Mouse (Mus musculus): ENCODE measurements at regions not wholly inside any gene's neighbourhood (a gene's known extent, or its start where the extent isn't known, plus 50 kb on each side); places are given as distances from the start of the nearest gene placed in this dataset.

DNA sequence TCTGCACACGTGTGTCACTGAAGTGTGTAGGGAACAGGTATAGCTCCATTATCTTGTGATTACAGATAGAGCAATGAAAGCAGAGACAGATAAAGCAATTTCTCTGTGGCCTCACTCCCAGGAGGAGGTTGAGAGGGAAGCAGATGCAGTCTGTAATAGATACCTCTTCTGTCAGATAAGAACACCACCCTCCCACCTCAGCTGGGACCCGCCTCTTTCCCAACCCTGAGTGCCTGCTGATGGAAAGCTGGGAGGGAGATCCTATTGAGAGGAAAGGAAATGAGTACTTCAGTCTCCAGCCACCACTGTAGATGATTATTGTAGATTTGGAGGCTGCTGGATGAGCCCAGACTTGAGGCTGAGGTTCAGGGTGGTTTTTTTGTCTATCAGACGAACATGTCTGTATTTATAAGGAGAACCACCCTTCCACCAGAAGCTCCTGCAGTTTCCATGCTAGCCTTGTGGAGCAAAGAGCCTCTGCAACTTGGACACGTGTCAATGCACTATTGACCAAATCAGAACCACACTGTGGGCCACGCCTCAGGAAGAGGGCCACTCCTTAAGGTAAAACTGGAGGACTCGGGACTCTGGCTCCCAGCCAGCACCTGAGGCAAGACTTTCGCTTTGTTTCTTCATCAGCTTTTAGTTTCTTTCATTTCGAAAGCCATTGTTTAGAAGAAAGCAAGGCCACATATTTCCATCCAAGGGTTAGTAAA lies 55.3 kb upstream of the Plekha5 start:
- Histone ChIP-seq H3K4me1 (replicated peaks; ENCODE audit: control insufficient read depth, insufficient read depth, low read length) (peaks cover 4% of the 10 kb centered on the region), H3K4me2 (ENCODE audit: low read depth, low read length) (peak overlapping the region; percentile 17; the same call in 1 of the 2 replicates), H3K27me3 (ENCODE audit: control insufficient read depth, insufficient read depth, low read depth, low read length) (no peaks in the 10 kb centered on the region), H3K9me3 (ENCODE audit: control insufficient read depth, low read length) (no peaks in the 10 kb centered on the region; the same call in 1 of the 2 replicates), H3K36me3 (ENCODE audit: control insufficient read depth, insufficient read depth, low read length) (no peaks in the 10 kb centered on the region), H3K4me3 (ENCODE audit: low read length) (no peak overlapping the region), H3K9ac (ENCODE audit: low read length) (no peak overlapping the region), H3K27ac (ENCODE audit: low read length) (peak overlapping the region; percentile 12; the same call in 1 of the 2 replicates)
- WGBS, result 46% methylated on average over 8 of the region's 8 CpGs
- peak; percentile 69; the same call in 1 of the 2 replicates for ATAC-seq (ENCODE audit: low read depth)

- 78% methylated on average over 6 of the region's 6 CpGs for WGBS
- Histone ChIP-seq H3K36me3 (ENCODE audit: control insufficient read depth, insufficient read depth, low read length) (no peaks in the 10 kb centered on the region), H3K9ac (ENCODE audit: low read length) (no peak overlapping the region), H3K27ac (ENCODE audit: low read length) (no peak overlapping the region), H3K27me3 (ENCODE audit: control insufficient read depth, insufficient read depth, low read depth, low read length) (no peaks in the 10 kb centered on the region), H3K4me2 (ENCODE audit: low read depth, low read length) (no peak overlapping the region), H3K4me1 (replicated peaks; ENCODE audit: control insufficient read depth, insufficient read depth, low read length) (peaks cover 4% of the 10 kb centered on the region), H3K9me3 (ENCODE audit: control insufficient read depth, low read length) (no peaks in the 10 kb centered on the region; the same call in 1 of the 2 replicates), H3K4me3 (ENCODE audit: low read length) (no peak overlapping the region)
- ATAC-seq (ENCODE audit: low read depth), result no peak
These were observed 56.6 kb upstream of the Plekha5 start for GRCm38 (mm10) chr6:140367303-140367702.

- no peak for ATAC-seq (ENCODE audit: low read depth)
- Histone ChIP-seq H3K9me3 (ENCODE audit: control insufficient read depth, low read length) (no peaks in the 10 kb centered on the region; the same call in 1 of the 2 replicates), H3K36me3 (ENCODE audit: control insufficient read depth, insufficient read depth, low read length) (no peaks in the 10 kb centered on the region), H3K4me1 (replicated peaks; ENCODE audit: control insufficient read depth, insufficient read depth, low read length) (peaks cover 4% of the 10 kb centered on the region), H3K27me3 (ENCODE audit: control insufficient read depth, insufficient read depth, low read depth, low read length) (no peaks in the 10 kb centered on the region), H3K4me2 (ENCODE audit: low read depth, low read length) (no peak overlapping the region), H3K4me3 (ENCODE audit: low read length) (no peak overlapping the region), H3K9ac (ENCODE audit: low read length) (no peak overlapping the region), H3K27ac (ENCODE audit: low read length) (no peak overlapping the region)
- 39% methylated on average over 3 of the region's 3 CpGs for WGBS
These were observed 57.1 kb upstream of the Plekha5 start for GRCm38 (mm10) chr6:140366791-140367190.

DNA sequence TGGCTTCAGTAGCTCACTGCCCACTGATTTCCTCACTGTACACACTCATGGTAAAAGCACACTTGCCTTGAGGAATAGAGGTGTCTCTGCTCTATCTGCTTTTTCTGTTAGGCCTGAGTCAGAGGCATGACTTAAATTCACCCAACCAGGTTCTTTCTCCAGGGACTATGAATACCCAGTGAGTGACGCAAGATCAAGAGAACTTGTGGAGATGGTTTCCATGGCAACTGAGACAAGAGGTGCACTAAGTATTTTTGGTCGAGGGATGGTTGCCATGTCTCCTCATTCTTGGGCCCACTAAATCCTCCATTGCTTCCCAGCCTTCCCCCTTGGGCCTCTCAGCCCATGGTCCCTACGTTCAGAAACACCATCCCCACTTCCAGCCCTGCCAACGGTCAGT lies 62.9 kb upstream of the Plekha5 start:
- Histone ChIP-seq H3K9ac (ENCODE audit: low read length) (no peak overlapping the region), H3K9me3 (ENCODE audit: control insufficient read depth, low read length) (no peaks in the 10 kb centered on the region), H3K27me3 (ENCODE audit: control insufficient read depth, insufficient read depth, low read depth, low read length) (no peaks in the 10 kb centered on the region), H3K27ac (ENCODE audit: low read length) (no peak overlapping the region), H3K4me2 (ENCODE audit: low read depth, low read length) (no peak overlapping the region), H3K4me1 (replicated peaks; ENCODE audit: control insufficient read depth, insufficient read depth, low read length) (no peaks in the 10 kb centered on the region), H3K36me3 (ENCODE audit: control insufficient read depth, insufficient read depth, low read length) (no peaks in the 10 kb centered on the region), H3K4me3 (ENCODE audit: low read length) (no peak overlapping the region)
- WGBS, result 64% methylated on average over 4 of the region's 4 CpGs
- ATAC-seq (ENCODE audit: low read depth), result no peak

- H3K4me1 ChIP-seq (replicated peaks; ENCODE audit: control insufficient read depth, insufficient read depth, low read length), result peaks cover 10% of the 10 kb centered on the region
These were observed 66.0 kb upstream of the Plekha5 start for GRCm38 (mm10) chr6:140357901-140358300.

GRCm38 (mm10) chr6:140357300-140357699 lies 66.6 kb upstream of the Plekha5 start:
- 82% methylated on average over 8 of the region's 8 CpGs for WGBS
- no peak overlapping the region for H3K9ac ChIP-seq (ENCODE audit: low read length)
- no peak for ATAC-seq (ENCODE audit: low read depth)
- H3K9me3 ChIP-seq (ENCODE audit: control insufficient read depth, low read length), result no peaks in the 10 kb centered on the region
- no peak overlapping the region for H3K4me2 ChIP-seq (ENCODE audit: low read depth, low read length)
- peaks cover 10% of the 10 kb centered on the region for H3K4me1 ChIP-seq (replicated peaks; ENCODE audit: control insufficient read depth, insufficient read depth, low read length)
- no peaks in the 10 kb centered on the region for H3K27me3 ChIP-seq (ENCODE audit: control insufficient read depth, insufficient read depth, low read depth, low read length)
- no peak overlapping the region for H3K4me3 ChIP-seq (ENCODE audit: low read length)
- no peak overlapping the region for H3K27ac ChIP-seq (ENCODE audit: low read length)
- no peaks in the 10 kb centered on the region for H3K36me3 ChIP-seq (ENCODE audit: control insufficient read depth, insufficient read depth, low read length)

More at GRCm38 (mm10) chr6:140357901-140358300, 66.0 kb upstream of the Plekha5 start:
- Histone ChIP-seq H3K36me3 (ENCODE audit: control insufficient read depth, insufficient read depth, low read length) (no peaks in the 10 kb centered on the region), H3K4me3 (ENCODE audit: low read length) (no peak overlapping the region), H3K9me3 (ENCODE audit: control insufficient read depth, low read length) (no peaks in the 10 kb centered on the region), H3K27ac (ENCODE audit: low read length) (no peak overlapping the region), H3K27me3 (ENCODE audit: control insufficient read depth, insufficient read depth, low read depth, low read length) (no peaks in the 10 kb centered on the region), H3K4me2 (ENCODE audit: low read depth, low read length) (no peak overlapping the region), H3K9ac (ENCODE audit: low read length) (no peak overlapping the region)
- 79% methylated on average over 2 of the region's 2 CpGs for WGBS
- ATAC-seq (ENCODE audit: low read depth), result no peak

- H3K4me1 ChIP-seq (replicated peaks; ENCODE audit: control insufficient read depth, insufficient read depth, low read length), result peaks cover 10% of the 10 kb centered on the region
- 30% methylated on average over 6 of the region's 6 CpGs for WGBS
- H3K9ac ChIP-seq (ENCODE audit: low read length), result no peak overlapping the region
- H3K4me2 ChIP-seq (ENCODE audit: low read depth, low read length), result no peak overlapping the region
- H3K36me3 ChIP-seq (ENCODE audit: control insufficient read depth, insufficient read depth, low read length), result no peaks in the 10 kb centered on the region
- H3K9me3 ChIP-seq (ENCODE audit: control insufficient read depth, low read length), result no peaks in the 10 kb centered on the region
- ATAC-seq (ENCODE audit: low read depth), result peak; percentile 83
- H3K27ac ChIP-seq (ENCODE audit: low read length), result peak overlapping the region; percentile 69
- H3K4me3 ChIP-seq (ENCODE audit: low read length), result no peak overlapping the region
- no peaks in the 10 kb centered on the region for H3K27me3 ChIP-seq (ENCODE audit: control insufficient read depth, insufficient read depth, low read depth, low read length)
These were observed 69.8 kb upstream of the Plekha5 start for GRCm38 (mm10) chr6:140354082-140354481.

GRCm38 (mm10) chr6:140353610-140354009 lies 70.2 kb upstream of the Plekha5 start:
- 36% methylated on average over 6 of the region's 6 CpGs for WGBS
- H3K4me2 ChIP-seq (ENCODE audit: low read depth, low read length), result no peak overlapping the region
- no peaks in the 10 kb centered on the region for H3K36me3 ChIP-seq (ENCODE audit: control insufficient read depth, insufficient read depth, low read length)
- H3K4me1 ChIP-seq (replicated peaks; ENCODE audit: control insufficient read depth, insufficient read depth, low read length), result peaks cover 10% of the 10 kb centered on the region
- ATAC-seq (ENCODE audit: low read depth), result peak; percentile 23; the same call in 1 of the 2 replicates
- H3K27ac ChIP-seq (ENCODE audit: low read length), result peak overlapping the region; percentile 69
- no peak overlapping the region for H3K9ac ChIP-seq (ENCODE audit: low read length)
- H3K4me3 ChIP-seq (ENCODE audit: low read length), result no peak overlapping the region
- H3K9me3 ChIP-seq (ENCODE audit: control insufficient read depth, low read length), result no peaks in the 10 kb centered on the region
- H3K27me3 ChIP-seq (ENCODE audit: control insufficient read depth, insufficient read depth, low read depth, low read length), result no peaks in the 10 kb centered on the region

DNA sequence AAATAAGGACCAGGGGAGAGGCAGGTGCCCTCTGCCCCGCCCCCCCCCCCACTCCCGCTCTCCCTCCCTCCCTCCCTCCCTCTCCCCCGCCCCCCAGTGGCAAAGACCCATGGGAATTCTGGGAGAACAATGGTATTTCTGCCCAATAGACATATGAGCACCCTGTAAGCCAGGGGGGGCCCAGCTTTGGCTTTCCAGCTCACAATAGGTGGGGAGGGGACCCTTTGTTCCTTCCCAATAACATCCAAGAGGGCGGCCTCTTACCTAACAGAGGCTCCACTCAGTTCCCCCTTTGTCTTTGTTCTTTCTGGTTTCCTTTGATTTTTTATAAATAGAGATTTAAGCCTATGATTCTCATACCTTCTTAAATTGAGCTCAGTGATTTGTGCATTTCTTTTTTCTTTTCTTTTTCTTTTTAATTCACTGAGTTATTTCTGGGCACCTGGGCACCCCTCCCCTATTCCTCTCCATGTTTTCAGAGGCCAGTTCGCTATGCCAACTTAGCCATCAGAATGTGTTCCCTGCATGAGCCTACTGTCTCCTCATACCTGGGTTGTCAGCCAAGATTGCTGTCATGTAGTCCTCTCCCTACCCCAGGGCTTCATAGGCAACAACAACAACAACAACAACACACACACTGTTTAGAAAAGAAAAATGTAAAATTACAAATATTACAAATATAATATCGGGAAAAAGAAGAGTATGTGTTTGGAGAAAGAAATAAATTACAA lies 72.3 kb upstream of the Plekha5 start:
- Histone ChIP-seq H3K9ac (ENCODE audit: low read length) (no peak overlapping the region), H3K27me3 (ENCODE audit: control insufficient read depth, insufficient read depth, low read depth, low read length) (no peaks in the 10 kb centered on the region), H3K4me1 (replicated peaks; ENCODE audit: control insufficient read depth, insufficient read depth, low read length) (peaks cover 10% of the 10 kb centered on the region), H3K27ac (ENCODE audit: low read length) (no peak overlapping the region), H3K4me2 (ENCODE audit: low read depth, low read length) (no peak overlapping the region), H3K4me3 (ENCODE audit: low read length) (no peak overlapping the region), H3K9me3 (ENCODE audit: control insufficient read depth, low read length) (no peaks in the 10 kb centered on the region), H3K36me3 (ENCODE audit: control insufficient read depth, insufficient read depth, low read length) (no peaks in the 10 kb centered on the region)
- 71% methylated on average over 6 of the region's 6 CpGs for WGBS
- no peak for ATAC-seq (ENCODE audit: low read depth)
